14 mouse cellular contexts compared by ENCODE assay signal in the genomic region with DNA sequence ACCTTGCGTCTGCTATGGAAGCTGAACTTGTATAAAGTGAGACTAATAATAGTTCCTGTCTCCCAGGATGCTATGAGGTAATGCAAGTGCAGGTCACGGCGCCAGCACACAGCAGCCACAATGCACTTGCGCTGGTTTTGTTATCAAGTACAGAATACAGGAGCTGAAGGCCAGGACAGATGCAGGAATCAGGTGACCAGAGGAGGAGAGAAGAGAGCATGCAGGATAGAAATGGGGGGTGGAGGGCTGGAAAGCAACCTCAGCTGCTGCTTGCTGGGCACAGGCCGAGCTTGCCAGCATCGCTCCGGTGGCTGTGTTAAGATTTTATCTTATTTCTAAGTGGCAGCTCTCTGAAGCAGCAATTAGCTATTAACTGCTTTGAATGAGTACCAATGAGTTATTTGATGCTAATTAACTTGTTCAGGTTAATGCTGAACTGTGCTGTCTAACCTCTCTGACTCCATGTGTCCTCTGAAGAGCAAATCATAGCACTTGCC. TPM values are rescaled to one million over a fixed set of nuclear protein-coding genes. Genes with fewer than 3 reads are reported as not detected.
DNase-seq lines count a peak whose midpoint lies in the region; ATAC-seq and TF ChIP-seq lines count a peak whose summit lies in the region.
"Had no signal": no experiment of that assay in that cellular context is flagged by ENCODE, and none has a peak within 500 bp of the region (broad histone marks: within the 10 kb centered on the region; RNA-seq: fewer than 3 reads in every experiment).

No protein-coding gene starts in this region.

- no peak for TF ChIP-seq CTCF in midbrain, postnatal 0 days (IDR thresholded peaks at IDR 0.05)
- TF ChIP-seq CTCF in kidney, adult 2 months (conservative IDR thresholded peaks at IDR 0.05; ENCODE audit: insufficient read depth, insufficient read length, low read depth, low read length) = no peak
- TF ChIP-seq CTCF in layer of hippocampus, adult 2 months (conservative IDR thresholded peaks at IDR 0.05) = no peak

- WGBS in midbrain, postnatal 0 days = 71% methylated on average over 7 of the region's 7 CpGs
- 66% methylated on average over 7 of the region's 7 CpGs for WGBS in midbrain, embryonic 15.5 days
- 40% methylated on average over 7 of the region's 7 CpGs for WGBS in heart, embryonic 11.5 days (ENCODE audit: insufficient replicate concordance)
- WGBS in kidney, adult 2 months = 47% methylated on average over 7 of the region's 7 CpGs

- peak; percentile 40 for DNase-seq in midbrain, postnatal 0 days (ENCODE audit: low spot score)
- DNase-seq in kidney, adult 2 months = peak; percentile 72
- DNase-seq in thymus, adult 18-20 months = no peak
- DNase-seq in left cerebral cortex, adult 11 months (ENCODE audit: low spot score) = no peak
- no peak for DNase-seq in layer of hippocampus, adult 2 months (ENCODE audit: low spot score in 2 of 2)
- DNase-seq: cerebellum, adult 11-12 months; layer of hippocampus, postnatal 36 days; right cerebral cortex, postnatal 14 days had no signal

- H3K27me3 ChIP-seq in midbrain, postnatal 0 days (ENCODE audit: insufficient read depth, low read length) = no peaks in the 10 kb centered on the region
- no peaks in the 10 kb centered on the region for H3K27me3 ChIP-seq in midbrain, embryonic 15.5 days (replicated peaks)
- no peaks in the 10 kb centered on the region for H3K27me3 ChIP-seq in heart, embryonic 11.5 days (ENCODE audit: control insufficient read depth, insufficient read depth, low read length)
- no peaks in the 10 kb centered on the region for H3K27me3 ChIP-seq in kidney, adult 2 months (replicated peaks; ENCODE audit: control insufficient read depth, insufficient read depth, low read length)
- H3K27me3 ChIP-seq: embryonic facial prominence, embryonic 12.5 days had no signal

- no peak overlapping the region for H3K4me2 ChIP-seq in midbrain, postnatal 0 days (ENCODE audit: low read depth, low read length, poor library complexity, severe bottlenecking)
- no peak overlapping the region for H3K4me2 ChIP-seq in midbrain, embryonic 15.5 days
- peak overlapping the region; percentile 79 for H3K4me2 ChIP-seq in heart, embryonic 11.5 days

- no peak overlapping the region for H3K4me3 ChIP-seq in midbrain, postnatal 0 days (ENCODE audit: low read depth, low read length)
- H3K4me3 ChIP-seq in midbrain, embryonic 15.5 days = no peak overlapping the region
- H3K4me3 ChIP-seq in heart, embryonic 11.5 days (ENCODE audit: low read depth, low read length) = no peak overlapping the region
- no peak overlapping the region for H3K4me3 ChIP-seq in kidney, adult 2 months (ENCODE audit: insufficient read depth, low read depth, low read length)
- H3K4me3 ChIP-seq in layer of hippocampus, adult 2 months = no peak overlapping the region
- H3K4me3 ChIP-seq: myocyte had no signal

- no peak for ATAC-seq in midbrain, postnatal 0 days (ENCODE audit: low FRiP score)
- no peak for ATAC-seq in midbrain, embryonic 15.5 days (replicated peaks)
- peak; percentile 54 for ATAC-seq in heart, embryonic 11.5 days (replicated peaks; ENCODE audit: insufficient number of reproducible peaks, low FRiP score, low TSS enrichment)

- 0 out of 2 replicates have a peak, but pooled peaks cover 3% of the 10 kb centered on the region for H3K4me1 ChIP-seq in midbrain, postnatal 0 days (ENCODE audit: insufficient read depth, low read length)
- peaks cover 10% of the 10 kb centered on the region for H3K4me1 ChIP-seq in midbrain, embryonic 15.5 days
- H3K4me1 ChIP-seq in heart, embryonic 11.5 days (ENCODE audit: control insufficient read depth, insufficient read depth, low read length) = peaks cover 16% of the 10 kb centered on the region
- peaks cover 15% of the 10 kb centered on the region for H3K4me1 ChIP-seq in kidney, adult 2 months (ENCODE audit: control insufficient read depth, insufficient read depth, low read length)

- no peak overlapping the region for H3K9ac ChIP-seq in midbrain, postnatal 0 days (replicated peaks; ENCODE audit: low read length, poor library complexity, severe bottlenecking)
- no peak overlapping the region for H3K9ac ChIP-seq in midbrain, embryonic 15.5 days
- H3K9ac ChIP-seq in heart, embryonic 11.5 days (ENCODE audit: low read depth, low read length) = peak overlapping the region; percentile 46; the same call in 1 of the 2 replicates

- TF ChIP-seq POLR2A in kidney, adult 2 months (IDR thresholded peaks at IDR 0.05; ENCODE audit: low read depth, low read length) = no peak

- no peaks in the 10 kb centered on the region for H3K9me3 ChIP-seq in midbrain, postnatal 0 days (ENCODE audit: low read length)
- no peaks in the 10 kb centered on the region for H3K9me3 ChIP-seq in midbrain, embryonic 15.5 days
- no peaks in the 10 kb centered on the region for H3K9me3 ChIP-seq in heart, embryonic 11.5 days (replicated peaks; ENCODE audit: control insufficient read depth, low read length)
- H3K9me3 ChIP-seq: embryonic facial prominence, embryonic 12.5 days had no signal

- H3K36me3 ChIP-seq in midbrain, postnatal 0 days (ENCODE audit: insufficient read depth, low read length) = no peaks in the 10 kb centered on the region
- no peaks in the 10 kb centered on the region for H3K36me3 ChIP-seq in midbrain, embryonic 15.5 days (replicated peaks)
- no peaks in the 10 kb centered on the region for H3K36me3 ChIP-seq in heart, embryonic 11.5 days (ENCODE audit: control insufficient read depth, insufficient read depth, low read length)
- H3K36me3 ChIP-seq in kidney, adult 2 months (ENCODE audit: control insufficient read depth, insufficient read depth, low read length) = no peaks in the 10 kb centered on the region
- H3K36me3 ChIP-seq: embryonic facial prominence, embryonic 12.5 days had no signal

- H3K27ac ChIP-seq in midbrain, postnatal 0 days (ENCODE audit: low read depth, low read length) = no peak overlapping the region
- no peak overlapping the region for H3K27ac ChIP-seq in midbrain, embryonic 15.5 days
- peak overlapping the region; percentile 92 for H3K27ac ChIP-seq in heart, embryonic 11.5 days (ENCODE audit: low read depth, low read length)
- 0 out of 2 replicates have a peak overlapping the region, but pooled peaks have one; percentile 17 for H3K27ac ChIP-seq in kidney, adult 2 months (ENCODE audit: insufficient read depth, low read depth, low read length)
- H3K27ac ChIP-seq in layer of hippocampus, adult 2 months = no peak overlapping the region
- H3K27ac ChIP-seq: embryonic facial prominence, embryonic 12.5 days had no signal

RNA-seq across cellular contexts. Expression of gene 6820408C15Rik, which starts 21.1 kb away (rescaled TPM):
- 0.94 and 1.8 TPM in 2 replicates for total RNA-seq in midbrain, postnatal 0 days (2014; rRNA removed)
- 3.3 and 4.9 TPM in 2 replicates for polyA plus RNA-seq in midbrain, postnatal 0 days (2015; fragmentation: Nextera tagmentation; extraction: Ambion mirVana)
- 1.9 and 2.5 TPM in 2 replicates for polyA plus RNA-seq in midbrain, embryonic 15.5 days (2015; fragmentation: Nextera tagmentation; extraction: Ambion mirVana)
- 1.4 and 1.5 TPM in 2 replicates for polyA plus RNA-seq in heart, embryonic 11.5 days (2014; fragmentation: Nextera tagmentation; extraction: Ambion mirVana)
- 0.69 and 0.78 TPM in 2 replicates for polyA plus RNA-seq in kidney, adult 2 months (2012; rRNA removed)
- 1 to 10 TPM; 2.4 to 3.2 TPM for total RNA-seq in layer of hippocampus, adult 2 months (2021)
- total RNA-seq: hematopoietic stem cell, adult 5-6 weeks; liver, adult 2 months had no signal
- polyA plus RNA-seq: liver, adult 2 months; myocyte had no signal

RNA-seq across cellular contexts. Expression of gene Zcchc3, which starts 21.6 kb away (rescaled TPM):
- total RNA-seq in midbrain, postnatal 0 days (2014; rRNA removed) = 15.1 and 15.2 TPM in 2 replicates
- polyA plus RNA-seq in midbrain, postnatal 0 days (2015; fragmentation: Nextera tagmentation; extraction: Ambion mirVana) = 13.9 and 16.6 TPM in 2 replicates
- 18.0 and 20.2 TPM in 2 replicates for polyA plus RNA-seq in midbrain, embryonic 15.5 days (2015; fragmentation: Nextera tagmentation; extraction: Ambion mirVana)
- polyA plus RNA-seq in heart, embryonic 11.5 days (2014; fragmentation: Nextera tagmentation; extraction: Ambion mirVana) = 50.9 and 55.4 TPM in 2 replicates
- polyA plus RNA-seq in kidney, adult 2 months (2012; rRNA removed) = 3.8 and 4.3 TPM in 2 replicates
- 10 to 100 TPM in 1 of 2 experiments, 1 to 10 TPM in 1; 9.9 to 10.1 TPM for total RNA-seq in layer of hippocampus, adult 2 months (2021)
- polyA plus RNA-seq: myocyte had no signal

RNA-seq across cellular contexts. Expression of gene Defb23, which starts 28.0 kb away (rescaled TPM):
- not detected in 2 replicates for total RNA-seq in midbrain, postnatal 0 days (2014; rRNA removed)
- not detected in 2 replicates for polyA plus RNA-seq in midbrain, postnatal 0 days (2015; fragmentation: Nextera tagmentation; extraction: Ambion mirVana)
- polyA plus RNA-seq in midbrain, embryonic 15.5 days (2015; fragmentation: Nextera tagmentation; extraction: Ambion mirVana) = not detected in 2 replicates
- polyA plus RNA-seq in heart, embryonic 11.5 days (2014; fragmentation: Nextera tagmentation; extraction: Ambion mirVana) = not detected in 2 replicates
- polyA plus RNA-seq in kidney, adult 2 months (2012; rRNA removed) = not detected in 2 replicates
- not detected for total RNA-seq in layer of hippocampus, adult 2 months (2021)
- total RNA-seq: hematopoietic stem cell, adult 5-6 weeks; layer of hippocampus, postnatal 36 days; liver, adult 2 months had no signal
- polyA plus RNA-seq: embryonic facial prominence, embryonic 12.5 days; liver, adult 2 months; myocyte had no signal

RNA-seq across cellular contexts. Expression of gene Sox12, which starts 38.6 kb away (rescaled TPM):
- total RNA-seq in midbrain, postnatal 0 days (2014; rRNA removed) = 45.3 and 55.7 TPM in 2 replicates
- 9.4 and 10.8 TPM in 2 replicates for polyA plus RNA-seq in midbrain, postnatal 0 days (2015; fragmentation: Nextera tagmentation; extraction: Ambion mirVana)
- polyA plus RNA-seq in midbrain, embryonic 15.5 days (2015; fragmentation: Nextera tagmentation; extraction: Ambion mirVana) = 15.4 and 17.0 TPM in 2 replicates
- polyA plus RNA-seq in heart, embryonic 11.5 days (2014; fragmentation: Nextera tagmentation; extraction: Ambion mirVana) = 12.9 and 13.9 TPM in 2 replicates
- 9.1 and 9.5 TPM in 2 replicates for polyA plus RNA-seq in kidney, adult 2 months (2012; rRNA removed)
- total RNA-seq in layer of hippocampus, adult 2 months (2021) = 10 to 100 TPM; 16.5 to 19.5 TPM

RNA-seq across cellular contexts. Expression of gene Defb20, which starts 40.4 kb away (rescaled TPM):
- total RNA-seq in midbrain, postnatal 0 days (2014; rRNA removed) = not detected in 2 replicates
- polyA plus RNA-seq in midbrain, postnatal 0 days (2015; fragmentation: Nextera tagmentation; extraction: Ambion mirVana) = not detected in 2 replicates
- not detected in 2 replicates for polyA plus RNA-seq in midbrain, embryonic 15.5 days (2015; fragmentation: Nextera tagmentation; extraction: Ambion mirVana)
- not detected in 2 replicates for polyA plus RNA-seq in heart, embryonic 11.5 days (2014; fragmentation: Nextera tagmentation; extraction: Ambion mirVana)
- polyA plus RNA-seq in kidney, adult 2 months (2012; rRNA removed) = not detected in 2 replicates
- total RNA-seq in layer of hippocampus, adult 2 months (2021) = not detected
- total RNA-seq: hematopoietic stem cell, adult 5-6 weeks; layer of hippocampus, postnatal 36 days; liver, adult 2 months had no signal
- polyA plus RNA-seq: embryonic facial prominence, embryonic 12.5 days; liver, adult 2 months; myocyte had no signal

Comparison
In these comparisons a context has a peak if more than half of its experiments do, and no peak if none do; other contexts are left out.
1. DNase-seq: peak in midbrain, postnatal 0 days (single experiment) and kidney, adult 2 months (single experiment); none in thymus, adult 18-20 months (0 of 2), left cerebral cortex, adult 11 months (single experiment) and layer of hippocampus, adult 2 months (0 of 2).
2. H3K27ac ChIP-seq: peak in heart, embryonic 11.5 days (single experiment) and kidney, adult 2 months (single experiment); none in midbrain, postnatal 0 days (single experiment), midbrain, embryonic 15.5 days (single experiment) and layer of hippocampus, adult 2 months (single experiment).